Mouse (Mus musculus): ENCODE results near the gene Axin1. TPM values are rescaled to one million over a fixed set of nuclear protein-coding genes. Genes with fewer than 3 reads are reported as not detected.
A peak's percentile ranks its signal among the peaks of the same experiment; 100 is the strongest.

Axin1 gene
- total RNA-seq, 1 experiment from 2014 or later = 244 TPM

- ATAC-seq (ENCODE audit: extremely low read depth, insufficient number of reproducible peaks, low FRiP score, poor library complexity, severe bottlenecking) = no peak
Observed at GRCm38 (mm10) chr17:26116503-26117258, 21.8 kb upstream of the Axin1 start.

- ATAC-seq (ENCODE audit: extremely low read depth, insufficient number of reproducible peaks, low FRiP score, poor library complexity, severe bottlenecking) = peak; percentile 61
Observed at GRCm38 (mm10) chr17:26119766-26120710, 18.4 kb upstream of the Axin1 start.

- no peak for ATAC-seq (ENCODE audit: extremely low read depth, insufficient number of reproducible peaks, low FRiP score, poor library complexity, severe bottlenecking)
Observed at GRCm38 (mm10) chr17:26122431-26123140, 15.9 kb upstream of the Axin1 start.

GRCm38 (mm10) chr17:26123267-26123684 lies 15.2 kb upstream of the Axin1 start, which contains the start of gene Mrpl28:
TSS of gene Mrpl28 (plus strand) at chr17:26123500.
- peak; percentile 79 for ATAC-seq (ENCODE audit: extremely low read depth, insufficient number of reproducible peaks, low FRiP score, poor library complexity, severe bottlenecking)

DNA sequence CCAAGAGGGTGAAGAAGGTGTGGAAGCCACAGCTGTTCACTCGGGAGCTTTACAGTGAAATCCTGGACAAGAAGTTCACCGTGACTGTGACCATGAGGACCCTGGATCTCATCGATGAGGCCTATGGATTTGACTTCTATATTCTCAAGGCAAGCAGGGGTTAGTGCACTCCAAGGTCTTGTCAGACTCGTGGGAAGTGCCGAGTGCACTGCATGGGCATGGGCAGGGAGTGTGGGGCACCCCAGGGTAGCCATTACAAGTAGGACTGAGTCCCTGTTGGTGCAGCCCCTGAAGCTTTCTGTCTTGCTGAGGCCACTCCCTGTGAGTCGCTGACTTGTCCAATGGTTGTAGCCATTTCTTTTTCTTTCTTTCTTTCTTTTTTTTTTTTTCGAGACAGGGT lies 13.9 kb upstream of the Axin1 start:
- no peak for ATAC-seq (ENCODE audit: extremely low read depth, insufficient number of reproducible peaks, low FRiP score, poor library complexity, severe bottlenecking)

GRCm38 (mm10) chr17:26125226-26125625 lies 13.3 kb upstream of the Axin1 start:
- no peak for ATAC-seq (ENCODE audit: extremely low read depth, insufficient number of reproducible peaks, low FRiP score, poor library complexity, severe bottlenecking)

DNA sequence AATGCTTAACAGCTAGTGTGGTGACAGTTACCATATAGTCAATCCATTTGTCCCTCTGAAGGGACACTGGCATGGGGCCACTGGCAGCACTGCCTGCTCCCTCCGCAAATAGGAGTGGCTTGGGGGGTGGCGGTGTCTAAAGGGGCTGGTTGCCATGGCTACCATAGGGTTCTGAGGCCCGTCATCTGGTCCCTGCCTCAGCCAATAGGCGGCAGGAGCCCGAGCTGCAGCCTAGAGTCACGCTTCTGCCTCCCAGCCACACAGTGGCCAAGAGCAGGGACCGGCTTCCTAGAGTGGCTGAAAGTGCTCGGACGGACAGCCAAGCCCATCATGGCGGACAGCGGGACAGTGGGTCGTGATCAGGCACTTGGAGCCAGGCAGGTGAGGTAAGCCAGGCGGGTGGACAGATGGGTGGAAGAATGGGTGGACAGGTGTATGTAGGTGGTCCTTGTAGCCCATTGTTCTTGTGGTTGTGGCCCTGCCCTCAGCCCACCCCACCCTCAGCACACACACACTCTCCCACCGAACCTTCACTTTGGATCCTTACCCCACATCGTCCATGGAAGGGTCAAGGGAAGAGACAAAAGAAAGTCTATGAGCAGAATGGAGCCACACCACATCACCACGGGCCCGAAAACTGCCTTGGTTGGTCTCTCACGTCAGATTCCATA lies 7.3 kb upstream of the Axin1 start:
- ATAC-seq (ENCODE audit: extremely low read depth, insufficient number of reproducible peaks, low FRiP score, poor library complexity, severe bottlenecking) = no peak

DNA sequence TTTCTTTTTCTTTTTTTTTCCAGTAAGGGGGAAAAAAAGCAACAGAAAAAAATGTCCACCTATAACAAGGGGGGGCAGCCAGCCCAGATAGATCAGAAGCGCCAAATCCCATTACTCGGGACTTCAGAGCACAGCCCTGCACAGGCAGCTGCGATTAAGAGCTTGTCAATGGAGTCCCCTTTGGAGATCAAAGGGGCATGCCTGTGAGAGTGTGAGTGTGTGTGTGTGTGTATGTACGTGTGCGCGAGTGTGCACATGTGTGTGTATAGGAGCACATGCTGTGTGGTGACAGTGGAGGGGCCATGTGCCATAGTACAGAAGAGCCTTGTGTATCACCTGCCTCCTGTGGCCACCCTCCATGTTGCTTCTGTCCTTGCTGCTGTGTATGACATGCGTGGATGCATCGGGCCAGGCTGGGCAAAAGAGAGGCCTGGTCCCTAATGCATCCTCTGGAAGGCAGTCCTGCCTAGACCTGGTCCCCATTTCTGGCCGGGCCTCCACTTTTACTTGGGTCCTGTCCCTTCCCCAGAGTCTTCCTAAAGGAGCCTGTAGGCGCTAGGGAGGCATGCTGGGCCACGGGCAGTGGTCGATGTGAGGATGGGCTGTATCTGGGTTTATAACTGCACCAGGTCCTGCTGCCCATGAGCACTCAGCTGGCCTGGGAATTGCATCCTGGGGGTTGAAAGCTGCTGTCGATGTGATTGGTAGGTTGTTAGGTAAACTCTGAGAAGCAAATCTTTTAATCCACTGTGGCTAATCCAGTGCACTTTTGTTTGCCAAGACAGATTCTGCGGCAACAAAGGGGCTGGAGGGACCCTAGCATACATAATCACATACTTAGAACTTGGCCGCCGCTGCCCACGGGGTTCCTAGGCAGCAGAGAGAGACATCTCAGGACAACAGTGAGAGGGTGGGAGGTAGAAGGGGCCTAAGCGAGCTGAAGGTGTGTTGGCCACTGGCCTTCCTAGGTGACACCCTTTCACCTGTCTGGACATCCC lies 6.3 kb upstream of the Axin1 start:
- ATAC-seq (ENCODE audit: extremely low read depth, insufficient number of reproducible peaks, low FRiP score, poor library complexity, severe bottlenecking) = no peak

GRCm38 (mm10) chr17:26137106-26137750 lies 1.3 kb upstream of the Axin1 start:
- no peak for ATAC-seq (ENCODE audit: extremely low read depth, insufficient number of reproducible peaks, low FRiP score, poor library complexity, severe bottlenecking)

DNA sequence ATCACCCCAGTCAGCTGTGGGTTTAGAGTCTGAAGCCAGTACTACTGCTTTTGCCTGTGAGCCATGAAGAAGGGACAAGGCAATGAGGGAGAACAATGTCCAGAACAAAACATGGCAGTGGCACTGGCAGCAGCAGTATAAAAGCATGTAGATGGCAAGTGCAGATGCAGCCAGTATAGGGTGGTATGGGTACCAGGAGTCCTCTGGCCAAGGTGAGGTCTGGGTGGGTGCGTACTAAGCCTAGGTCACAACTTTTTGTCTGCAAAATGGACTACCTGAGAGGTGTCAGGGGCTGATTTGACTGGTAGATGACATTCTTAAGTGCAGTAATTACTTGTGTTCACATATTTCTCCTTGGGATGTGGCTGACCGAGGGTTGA lies 747 bp upstream of the Axin1 start:
- ATAC-seq (ENCODE audit: extremely low read depth, insufficient number of reproducible peaks, low FRiP score, poor library complexity, severe bottlenecking) = no peak

GRCm38 (mm10) chr17:26138901-26139381 lies 453 bp downstream of the Axin1 start:
- ATAC-seq (ENCODE audit: extremely low read depth, insufficient number of reproducible peaks, low FRiP score, poor library complexity, severe bottlenecking) = no peak

GRCm38 (mm10) chr17:26142796-26143195 lies 4.3 kb downstream of the Axin1 start:
- no peak for ATAC-seq (ENCODE audit: extremely low read depth, insufficient number of reproducible peaks, low FRiP score, poor library complexity, severe bottlenecking)

DNA sequence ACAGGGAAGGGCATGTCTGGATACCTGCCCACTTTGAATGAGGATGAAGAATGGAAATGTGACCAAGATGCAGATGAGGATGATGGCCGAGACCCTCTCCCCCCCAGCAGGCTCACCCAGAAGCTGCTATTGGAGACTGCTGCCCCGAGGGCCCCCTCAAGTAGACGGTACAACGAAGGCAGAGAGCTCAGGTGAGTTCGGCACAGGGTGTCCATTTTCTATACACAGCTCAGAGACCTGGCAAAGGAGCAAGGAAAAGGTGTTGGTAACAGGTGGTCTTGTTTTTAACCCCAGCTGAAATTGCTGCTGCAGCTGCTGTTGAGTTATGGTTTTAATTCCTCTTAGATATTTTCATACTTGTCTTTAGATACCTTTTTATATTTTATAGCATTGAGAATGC lies 4.9 kb downstream of the Axin1 start:
- ATAC-seq (ENCODE audit: extremely low read depth, insufficient number of reproducible peaks, low FRiP score, poor library complexity, severe bottlenecking) = no peak

GRCm38 (mm10) chr17:26149056-26149455 lies 10.6 kb downstream of the Axin1 start:
- ATAC-seq (ENCODE audit: extremely low read depth, insufficient number of reproducible peaks, low FRiP score, poor library complexity, severe bottlenecking) = no peak

GRCm38 (mm10) chr17:26151886-26152630 lies 13.6 kb downstream of the Axin1 start:
- ATAC-seq (ENCODE audit: extremely low read depth, insufficient number of reproducible peaks, low FRiP score, poor library complexity, severe bottlenecking) = no peak

GRCm38 (mm10) chr17:26162736-26163135 lies 24.2 kb downstream of the Axin1 start:
- no peak for ATAC-seq (ENCODE audit: extremely low read depth, insufficient number of reproducible peaks, low FRiP score, poor library complexity, severe bottlenecking)
